Mouse (Mus musculus): ENCODE measurements around the gene 3110040N11Rik.

DNA sequence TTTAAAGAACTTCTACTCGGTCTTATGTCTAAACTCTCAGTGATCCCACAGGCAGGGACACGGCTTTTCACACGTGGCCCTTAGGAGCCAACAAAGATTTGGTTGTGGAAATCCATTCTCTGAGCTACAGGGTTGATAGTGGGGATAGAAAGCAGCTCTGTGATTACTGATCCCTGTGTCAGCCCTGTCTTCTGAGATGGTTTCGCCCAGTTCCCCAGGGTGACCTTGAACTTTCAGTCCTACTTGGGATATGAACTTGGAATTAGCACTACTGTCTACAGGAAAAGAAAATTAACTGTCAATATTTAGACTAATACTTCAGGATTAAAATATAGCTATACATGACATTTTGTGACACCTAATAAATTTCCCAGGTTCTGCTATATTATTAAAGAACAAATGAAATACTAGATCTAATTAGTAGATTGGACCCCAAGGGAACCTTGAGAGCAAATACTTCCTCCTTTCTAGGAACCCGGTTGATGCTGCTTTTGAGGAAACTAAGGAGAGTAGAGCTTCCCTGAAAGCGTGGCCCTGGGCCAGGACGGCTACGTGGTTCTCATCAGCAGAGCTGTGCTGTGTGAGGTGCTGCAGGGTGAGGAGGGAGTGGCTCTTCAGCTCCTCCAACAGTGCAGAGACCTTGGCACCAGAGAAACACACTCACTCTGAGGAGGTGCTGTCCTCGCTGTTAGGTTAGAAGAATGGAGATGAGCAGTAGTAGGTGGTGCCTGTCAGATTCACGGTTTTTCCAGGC lies 16.3 kb downstream of the 3110040N11Rik start:
- no peak for TF ChIP-seq CTCF (IDR thresholded peaks at IDR 0.05; ENCODE audit: extremely low read depth, insufficient read depth, insufficient read length, insufficient replicate concordance)
- TF ChIP-seq POLR2A (IDR thresholded peaks at IDR 0.05; ENCODE audit: low read depth, low read length) = no peak
